Mouse (Mus musculus) kidney, postnatal 0 days (tissue): ENCODE results near the gene Pi4ka. TPM values are rescaled to one million over a fixed set of nuclear protein-coding genes. Genes with fewer than 3 reads are reported as not detected.

Source experiments
- ATAC-seq: fragments of 200-750 bp; cut with Nextera tagmentation; replicated peaks from 2 replicates; pipeline ENCODE4 v1.8.0; 2017; ENCODE audit warnings: low read depth, moderate number of reproducible peaks, moderate TSS enrichment, moderate library complexity; ENCODE audit not compliant: low FRiP score
- DNase-seq: peaks from one replicate; pipeline ENCODE4 v3.0.0-alpha.2; 2016; ENCODE audit warnings: low spot score
- H3K27ac ChIP-seq: fragments of 300-500 bp; sonication (generic); 2 replicates; pipeline ENCODE4 v1.5.1; 2014; ENCODE audit warnings: mild to moderate bottlenecking
- H3K27me3 ChIP-seq: fragments of 300-500 bp; sonication (generic); 2 replicates; pipeline ENCODE4 v1.6.1; 2014; ENCODE audit warnings: low read length, mixed read lengths; ENCODE audit not compliant: insufficient read depth
- H3K36me3 ChIP-seq: fragments of 300-500 bp; sonication (generic); 2 replicates; pipeline ENCODE4 v1.6.1; 2014; ENCODE audit warnings: low read length, mixed read lengths; ENCODE audit not compliant: insufficient read depth
- H3K4me1 ChIP-seq: fragments of 300-500 bp; sonication (generic); replicated peaks from 2 replicates; pipeline ENCODE4 v1.6.1; 2014; ENCODE audit warnings: antibody characterized with exemption, low read length, mixed read lengths; ENCODE audit not compliant: insufficient read depth
- H3K4me2 ChIP-seq: fragments of 300-500 bp; sonication (generic); 2 replicates; pipeline ENCODE4 v1.6.1; 2014; ENCODE audit warnings: mild to moderate bottlenecking, low read length, moderate library complexity, mixed read lengths
- H3K4me3 ChIP-seq: fragments of 300-500 bp; sonication (generic); replicated peaks from 2 replicates; pipeline ENCODE4 v1.5.1; 2014; ENCODE audit warnings: low read depth, low read length
- H3K9ac ChIP-seq: fragments of 300-500 bp; sonication (generic); 2 replicates; pipeline ENCODE4 v1.6.1; 2014; ENCODE audit warnings: low read depth, low read length
- H3K9me3 ChIP-seq: fragments of 300-500 bp; sonication (generic); replicated peaks from 2 replicates; pipeline ENCODE4 v1.6.1; 2016; ENCODE audit warnings: low read length, inconsistent platforms, mixed read lengths
- CTCF ChIP-seq: IDR thresholded peaks from 2 replicates; pipeline ENCODE4 v1.5.1; 2016; ENCODE audit warnings: antibody characterized with exemption, low read depth, mild to moderate bottlenecking, moderate library complexity
- WGBS: fragments of 180-500 bp; shearing (Covaris S2); extraction: QIAGEN DNeasy Blood & Tissue Kit; methylation state at CpG from one replicate; pipeline ENCODE4 v1.1.7; 2014; 5-methylcytosine and 5-hydroxymethylcytosine counted together
- polyA plus RNA-seq: library from polyadenylated mRNA; unstranded; fragments of >200 nt; fragmentation: Nextera tagmentation; extraction: Ambion mirVana; gene quantifications from 2 replicates; pipeline ENCODE4 v1.2.1, GENCODE M21; 2015

Pi4ka gene
- polyA plus RNA-seq, 1 experiment from 2014 or later, result 27.3 TPM

GRCm38 (mm10) chr16:17409046-17409445 lies 2.9 kb upstream of the Pi4ka start:
- no peak for ATAC-seq
- Histone ChIP-seq H3K27ac (no peak overlapping the region), H3K4me2 (no peak overlapping the region), H3K4me3 (no peak overlapping the region), H3K36me3 (no peaks in the 10 kb centered on the region), H3K4me1 (peaks cover 7% of the 10 kb centered on the region; the same call in 1 of the 2 replicates), H3K27me3 (no peaks in the 10 kb centered on the region), H3K9me3 (no peaks in the 10 kb centered on the region), H3K9ac (no peak overlapping the region)
- whole genome bisulfite sequencing, result 93% methylated on average over 2 of the region's 2 CpGs
- no peak for DNase-seq
- no peak for TF ChIP-seq CTCF

GRCm38 (mm10) chr16:17406512-17407231 lies 558 bp upstream of the Pi4ka start:
- H3K4me3 ChIP-seq, result peak overlapping the region; percentile 73
- H3K9me3 ChIP-seq, result no peaks in the 10 kb centered on the region
- peak; percentile 8 for DNase-seq
- peaks cover 7% of the 10 kb centered on the region; the same call in 1 of the 2 replicates for H3K4me1 ChIP-seq
- H3K27ac ChIP-seq, result 0 out of 2 replicates have a peak overlapping the region, but pooled peaks have one; percentile 63
- ATAC-seq, result no peak
- no peak for TF ChIP-seq CTCF
- no peaks in the 10 kb centered on the region for H3K36me3 ChIP-seq
- 27% methylated on average over 9 of the region's 9 CpGs for WGBS
- H3K27me3 ChIP-seq, result no peaks in the 10 kb centered on the region
- H3K4me2 ChIP-seq, result peak overlapping the region; percentile 78
- H3K9ac ChIP-seq, result peak overlapping the region; percentile 78

GRCm38 (mm10) chr16:17405271-17405696 lies 830 bp downstream of the Pi4ka start:
- peak overlapping the region; percentile 78 for H3K4me2 ChIP-seq
- H3K27me3 ChIP-seq, result no peaks in the 10 kb centered on the region
- peak overlapping the region; percentile 73 for H3K4me3 ChIP-seq
- peaks cover 7% of the 10 kb centered on the region; the same call in 1 of the 2 replicates for H3K4me1 ChIP-seq
- H3K27ac ChIP-seq, result peak overlapping the region; percentile 55; the same call in 1 of the 2 replicates
- ATAC-seq (peak; percentile 78), DNase-seq (peak; percentile 66)
- no peaks in the 10 kb centered on the region for H3K36me3 ChIP-seq
- H3K9me3 ChIP-seq, result no peaks in the 10 kb centered on the region
- TF ChIP-seq CTCF, result no peak
- WGBS, result under 1% methylated on average over 22 of the region's 22 CpGs
- peak overlapping the region; percentile 71 for H3K9ac ChIP-seq

GRCm38 (mm10) chr16:17402855-17403254 lies 3.3 kb downstream of the Pi4ka start:
- H3K4me2 ChIP-seq, result no peak overlapping the region
- TF ChIP-seq CTCF, result peak; percentile 72
- ATAC-seq (no peak), DNase-seq (peak; percentile 46)
- H3K4me1 ChIP-seq, result peaks cover 7% of the 10 kb centered on the region; the same call in 1 of the 2 replicates
- WGBS, result 71% methylated on average over 1 of the region's 1 CpGs
- no peaks in the 10 kb centered on the region for H3K9me3 ChIP-seq
- H3K9ac ChIP-seq, result no peak overlapping the region
- H3K27ac ChIP-seq, result no peak overlapping the region
- no peaks in the 10 kb centered on the region for H3K36me3 ChIP-seq
- no peak overlapping the region for H3K4me3 ChIP-seq
- no peaks in the 10 kb centered on the region for H3K27me3 ChIP-seq

GRCm38 (mm10) chr16:17392784-17393183 lies 13.3 kb downstream of the Pi4ka start:
- Histone ChIP-seq H3K4me2 (no peak overlapping the region), H3K4me1 (0 out of 2 replicates have a peak, but pooled peaks cover 4% of the 10 kb centered on the region), H3K9ac (no peak overlapping the region), H3K27ac (no peak overlapping the region), H3K27me3 (no peaks in the 10 kb centered on the region), H3K36me3 (no peaks in the 10 kb centered on the region), H3K9me3 (no peaks in the 10 kb centered on the region), H3K4me3 (no peak overlapping the region)
- TF ChIP-seq CTCF, result no peak
- 51% methylated on average over 4 of the region's 4 CpGs for WGBS
- peak; percentile 13 for DNase-seq
- no peak for ATAC-seq

- Histone ChIP-seq H3K9me3 (no peaks in the 10 kb centered on the region), H3K36me3 (0 out of 2 replicates have a peak, but pooled peaks cover 5% of the 10 kb centered on the region), H3K4me1 (no peaks in the 10 kb centered on the region), H3K4me3 (no peak overlapping the region), H3K27ac (no peak overlapping the region), H3K4me2 (no peak overlapping the region), H3K9ac (no peak overlapping the region), H3K27me3 (no peaks in the 10 kb centered on the region)
- WGBS, result 86% methylated on average over 2 of the region's 2 CpGs
- no peak for TF ChIP-seq CTCF
- DNase-seq (no peak), ATAC-seq (no peak)
Observed at GRCm38 (mm10) chr16:17383594-17384326, 22.4 kb downstream of the Pi4ka start.
